Mouse (Mus musculus) MEL (cell line): ENCODE measurements at regions not wholly inside any gene's neighbourhood (a gene's known extent, or its start where the extent isn't known, plus 50 kb on each side); places are given as distances from the start of the nearest gene placed in this dataset.

Experiments
- DNase-seq: peaks from one replicate; pipeline ENCODE4 v3.0.0; 2011; ENCODE audit warnings: low read depth, low spot score
- H3K27ac ChIP-seq: 2 replicates; pipeline ENCODE4 v1.5.1; 2012; ENCODE audit warnings: low read depth, mild to moderate bottlenecking, control low read depth, low read length, moderate library complexity; ENCODE audit not compliant: control insufficient read depth
- H3K27me3 ChIP-seq, 2 experiments: fragments of 150-350 bp in 1 of 2; sonication (generic) in 1 of 2; 2 replicates each; pipeline ENCODE4 v1.6.1; 2012; ENCODE audit warnings: low read length in 2 of 2, mild to moderate bottlenecking in 2 of 2, improper control_type of control experiment in 1 of 2, moderate library complexity in 1 of 2; ENCODE audit not compliant: insufficient read depth in 2 of 2, control insufficient read depth in 1 of 2
- H3K36me3 ChIP-seq, 2 experiments: 2 replicates each; pipeline ENCODE4 v1.6.1; 2012 to 2014; ENCODE audit warnings: low read length in 2 of 2, improper control_type of control experiment in 1 of 2, inconsistent platforms in 1 of 2, mild to moderate bottlenecking in 1 of 2; ENCODE audit not compliant: insufficient read depth in 2 of 2, control insufficient read depth in 1 of 2
- H3K4me1 ChIP-seq, 2 experiments: fragments of 150-350 bp in 1 of 2; sonication (generic) in 1 of 2; 2 replicates each; pipeline ENCODE4 v1.6.1; 2012; ENCODE audit warnings: low read length in 2 of 2, improper control_type of control experiment in 1 of 2, mild to moderate bottlenecking in 1 of 2; ENCODE audit not compliant: insufficient read depth in 2 of 2, control insufficient read depth in 1 of 2
- H3K4me3 ChIP-seq, 2 experiments: fragments of 150-350 bp in 1 of 2; sonication (generic) in 1 of 2; 2 replicates each; pipeline ENCODE4 v1.5.1; 2012; ENCODE audit warnings: low read depth in 2 of 2, low read length in 2 of 2, mild to moderate bottlenecking in 2 of 2, moderate library complexity in 2 of 2, control low read depth in 1 of 2, improper control_type of control experiment in 1 of 2; ENCODE audit not compliant: control insufficient read depth in 1 of 2, insufficient read depth in 1 of 2
- H3K79me2 ChIP-seq: 2 replicates; pipeline ENCODE4 v1.6.1; 2012; ENCODE audit warnings: mild to moderate bottlenecking, low read length, moderate library complexity; ENCODE audit not compliant: control insufficient read depth, poor library complexity, insufficient read depth
- H3K9ac ChIP-seq: 2 replicates; pipeline ENCODE4 v1.6.1; 2012; ENCODE audit warnings: low read depth, mild to moderate bottlenecking, control low read depth, low read length, moderate library complexity; ENCODE audit not compliant: control insufficient read depth, poor library complexity, severe bottlenecking
- H3K9me3 ChIP-seq: fragments of 150-350 bp; sonication (generic); replicated peaks from 2 replicates; pipeline ENCODE4 v1.6.1; 2012; ENCODE audit warnings: mild to moderate bottlenecking, low read length, improper control_type of control experiment, moderate library complexity; ENCODE audit not compliant: insufficient read depth
- CHD1 ChIP-seq: IDR thresholded peaks from 2 replicates; pipeline ENCODE4 v1.6.1; 2012; ENCODE audit warnings: low read depth, mild to moderate bottlenecking, inconsistent platforms, low read length, improper control_type of control experiment
- CHD2 ChIP-seq: IDR thresholded peaks from 2 replicates; pipeline ENCODE4 v1.6.1; 2011; ENCODE audit warnings: low read length, improper control_type of control experiment
- ELF1 ChIP-seq: IDR thresholded peaks from 2 replicates; pipeline ENCODE4 v1.6.1; 2014; ENCODE audit warnings: low read depth, mild to moderate bottlenecking, inconsistent platforms, low read length, improper control_type of control experiment, moderate library complexity
- EP300 ChIP-seq, 2 experiments: IDR thresholded peaks; 2 replicates each; pipeline ENCODE4 v1.6.1; 2011; ENCODE audit warnings: improper control_type of control experiment in 2 of 2, low read length in 2 of 2, low read depth in 1 of 2, mild to moderate bottlenecking in 1 of 2
- GABPA ChIP-seq: IDR thresholded peaks from 2 replicates; pipeline ENCODE4 v1.6.1; 2012; ENCODE audit warnings: low read depth, mild to moderate bottlenecking, inconsistent platforms, low read length, improper control_type of control experiment, moderate library complexity
- GATA1 ChIP-seq: IDR thresholded peaks from 2 replicates; pipeline ENCODE4 v1.6.1; 2011; ENCODE audit warnings: low read depth, low read length, improper control_type of control experiment
- JUND ChIP-seq: IDR thresholded peaks from 2 replicates; pipeline ENCODE4 v1.6.1; 2011; ENCODE audit warnings: low read depth, mild to moderate bottlenecking, improper control_type of control experiment, low read length
- MAFK ChIP-seq: IDR thresholded peaks from 2 replicates; pipeline ENCODE4 v1.6.1; 2011; ENCODE audit warnings: low read depth, mild to moderate bottlenecking, low read length, improper control_type of control experiment, borderline replicate concordance
- MAX ChIP-seq: IDR thresholded peaks from 2 replicates; pipeline ENCODE4 v1.6.1; 2011; ENCODE audit warnings: low read length, improper control_type of control experiment
- MEF2A ChIP-seq: IDR thresholded peaks from 2 replicates; pipeline ENCODE4 v1.6.1; 2014; ENCODE audit warnings: low read depth, mild to moderate bottlenecking, inconsistent platforms, low read length, improper control_type of control experiment; ENCODE audit not compliant: poor library complexity, insufficient replicate concordance, severe bottlenecking; ENCODE audit errors: extremely low read depth
- MXI1 ChIP-seq: IDR thresholded peaks from 2 replicates; pipeline ENCODE4 v1.6.1; 2011; ENCODE audit warnings: mild to moderate bottlenecking, low read depth, low read length, improper control_type of control experiment
- MYB ChIP-seq: IDR thresholded peaks from 2 replicates; pipeline ENCODE4 v1.6.1; 2011; ENCODE audit warnings: mild to moderate bottlenecking, low read depth, low read length, improper control_type of control experiment
- MYC ChIP-seq: IDR thresholded peaks from 2 replicates; pipeline ENCODE4 v1.6.1; 2011; ENCODE audit warnings: low read depth, mild to moderate bottlenecking, low read length, improper control_type of control experiment, moderate library complexity
- NELFE ChIP-seq: IDR thresholded peaks from 2 replicates; pipeline ENCODE4 v1.6.1; 2011; ENCODE audit warnings: low read depth, low read length, improper control_type of control experiment
- NRF1 ChIP-seq: IDR thresholded peaks from 2 replicates; pipeline ENCODE4 v1.6.1; 2014; ENCODE audit warnings: low read depth, mild to moderate bottlenecking, inconsistent platforms, low read length, improper control_type of control experiment, moderate library complexity; ENCODE audit not compliant: poor library complexity, insufficient read depth, severe bottlenecking
- POLR2A ChIP-seq, 2 experiments: IDR thresholded peaks; 2 replicates each; pipeline ENCODE4 v1.6.1; 2011 to 2012; ENCODE audit warnings: low read length in 2 of 2, mild to moderate bottlenecking in 2 of 2, control low read depth in 1 of 2, improper control_type of control experiment in 1 of 2, low read depth in 1 of 2, moderate library complexity in 1 of 2; ENCODE audit not compliant: control insufficient read depth in 1 of 2, insufficient read depth in 1 of 2, poor library complexity in 1 of 2
- POLR2AphosphoS2 ChIP-seq: IDR thresholded peaks from 2 replicates; pipeline ENCODE4 v1.6.1; 2011; ENCODE audit warnings: low read length, improper control_type of control experiment
- POLR2AphosphoS5 ChIP-seq: IDR thresholded peaks from 2 replicates; pipeline ENCODE4 v1.6.1; 2012; ENCODE audit warnings: low read depth, borderline replicate concordance, mild to moderate bottlenecking, inconsistent platforms, low read length, moderate library complexity, mixed read lengths
- RAD21 ChIP-seq: IDR thresholded peaks from 2 replicates; pipeline ENCODE4 v1.6.1; 2011; ENCODE audit warnings: mild to moderate bottlenecking, low read depth, low read length, improper control_type of control experiment
- RCOR1 ChIP-seq: IDR thresholded peaks from 2 replicates; pipeline ENCODE4 v1.6.1; 2012; ENCODE audit warnings: low read depth, mild to moderate bottlenecking, inconsistent platforms, low read length, improper control_type of control experiment
- SIN3A ChIP-seq: IDR thresholded peaks from 2 replicates; pipeline ENCODE4 v1.6.1; 2012; ENCODE audit warnings: low read length, improper control_type of control experiment, inconsistent platforms
- SMC3 ChIP-seq: IDR thresholded peaks from 2 replicates; pipeline ENCODE4 v1.6.1; 2011; ENCODE audit warnings: low read depth, low read length, improper control_type of control experiment
- UBTF ChIP-seq: IDR thresholded peaks from 2 replicates; pipeline ENCODE4 v1.6.1; 2012; ENCODE audit warnings: low read depth, mild to moderate bottlenecking, inconsistent platforms, low read length, improper control_type of control experiment, moderate library complexity, borderline replicate concordance; ENCODE audit not compliant: insufficient read depth
- ZNF384 ChIP-seq: IDR thresholded peaks from 2 replicates; pipeline ENCODE4 v1.6.1; 2012; ENCODE audit warnings: low read depth, mild to moderate bottlenecking, inconsistent platforms, low read length, improper control_type of control experiment

DNA sequence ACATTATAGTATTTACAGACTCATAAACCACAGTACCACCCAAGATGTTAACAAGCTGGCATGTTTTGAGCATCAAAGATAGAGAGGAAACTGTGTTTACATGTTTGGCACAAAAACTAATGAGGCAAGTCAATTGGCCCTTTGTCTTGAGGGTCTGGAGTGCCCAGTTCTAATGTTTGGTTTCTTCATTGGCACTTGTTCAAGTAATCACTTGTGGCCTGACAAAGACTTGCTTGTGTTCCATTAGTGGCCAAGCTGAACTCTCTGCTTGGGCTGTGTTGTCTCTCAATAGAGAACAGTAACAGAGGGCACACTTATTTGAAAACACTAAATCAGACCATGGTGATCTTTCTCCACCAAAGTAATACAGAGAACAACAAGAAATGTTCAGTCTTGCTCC is 630.7 kb upstream of the Cypt12 start:
- no peak for DNase-seq
- Histone ChIP-seq H3K4me1 (no peaks in the 10 kb centered on the region), H3K79me2 (no peaks in the 10 kb centered on the region), H3K4me3 (no peak overlapping the region), H3K9ac (no peak overlapping the region), H3K9me3 (no peaks in the 10 kb centered on the region), H3K27me3 (no peaks in the 10 kb centered on the region)
- TF ChIP-seq GATA1 = no peak
- TF ChIP-seq MYB = no peak
- no peak for TF ChIP-seq EP300 (IDR thresholded peaks at IDR 0.05; ENCODE audit: low read depth in 1 of 2, low read length in 2 of 2)
- TF ChIP-seq POLR2A (IDR thresholded peaks at IDR 0.05; ENCODE audit: control insufficient read depth in 1 of 2, insufficient read depth in 1 of 2, low read depth in 1 of 2, low read length in 2 of 2, poor library complexity in 1 of 2) = no peak
- no peak for TF ChIP-seq ZNF384
- no peak for TF ChIP-seq MAFK
- no peak for TF ChIP-seq UBTF
- TF ChIP-seq, all 39 proteins: peak for 0
- Histone ChIP-seq H3K36me3 (no peaks in the 10 kb centered on the region), H3K27ac (no peak overlapping the region)

DNA sequence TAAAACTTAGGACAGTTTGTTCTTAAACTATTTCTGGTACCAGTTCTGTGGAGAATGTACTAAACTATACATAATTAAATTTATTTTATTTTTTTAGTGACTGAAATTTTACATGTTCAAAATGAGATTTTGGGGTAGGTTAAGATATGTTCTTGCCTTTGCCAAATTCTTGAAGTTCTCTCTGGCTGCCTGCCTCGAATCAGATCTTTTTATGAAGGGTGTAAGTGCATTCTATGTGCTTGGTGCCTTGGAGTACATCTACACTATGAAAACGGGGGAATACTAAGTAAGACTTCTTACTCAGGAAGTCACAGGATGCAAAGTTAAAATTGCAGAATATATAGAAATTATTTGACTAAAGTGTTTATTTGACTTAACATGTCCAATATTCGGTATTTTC is 629.8 kb upstream of the Cypt12 start:
- no peak for DNase-seq
- Histone ChIP-seq H3K9me3 (no peaks in the 10 kb centered on the region), H3K79me2 (no peaks in the 10 kb centered on the region), H3K27ac (no peak overlapping the region), H3K4me3 (no peak overlapping the region), H3K9ac (no peak overlapping the region), H3K27me3 (no peaks in the 10 kb centered on the region), H3K4me1 (no peaks in the 10 kb centered on the region), H3K36me3 (no peaks in the 10 kb centered on the region)
- TF ChIP-seq EP300 (IDR thresholded peaks at IDR 0.05; ENCODE audit: low read depth in 1 of 2, low read length in 2 of 2) (no peak), GABPA (no peak), POLR2AphosphoS2 (no peak), MYC (no peak), CHD1 (no peak), ELF1 (no peak), ZNF384 (no peak)

DNA sequence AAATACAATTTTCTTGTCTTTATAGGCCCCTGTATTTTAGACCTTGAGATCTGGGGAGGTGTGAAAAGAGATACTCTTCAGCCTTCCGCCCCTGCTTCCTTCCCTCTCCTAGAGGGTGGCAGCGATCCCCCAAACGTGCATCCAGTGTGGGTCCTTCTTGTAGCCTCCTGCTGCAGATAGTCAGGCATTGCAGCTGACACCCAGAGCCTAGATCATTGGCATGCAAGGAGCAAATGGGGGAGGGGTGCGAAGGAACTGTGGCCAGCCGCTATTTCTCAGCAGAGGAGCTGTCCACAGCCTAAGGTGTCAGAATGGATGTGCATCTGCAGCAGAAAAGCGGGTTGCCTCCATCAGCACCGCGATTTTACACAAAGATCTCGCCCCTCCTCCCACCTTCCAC is 629.0 kb upstream of the Cypt12 start:
- H3K4me3 ChIP-seq = no peak overlapping the region
- no peak for DNase-seq

More for the DNA sequence above, 629.0 kb upstream of the Cypt12 start:
- TF ChIP-seq NELFE (no peak), CHD2 (no peak), GABPA (no peak), RAD21 (no peak), ZNF384 (no peak), MYC (no peak), SIN3A (no peak), MAFK (no peak), SMC3 (no peak), MEF2A (no peak), MYB (no peak), GATA1 (no peak), POLR2AphosphoS5 (no peak), UBTF (no peak), RCOR1 (no peak), MXI1 (no peak), NRF1 (no peak), MAX (no peak), JUND (no peak), POLR2AphosphoS2 (no peak)
- TF ChIP-seq, all 39 proteins: peak for 0
- Histone ChIP-seq H3K27ac (no peak overlapping the region), H3K27me3 (no peaks in the 10 kb centered on the region), H3K79me2 (no peaks in the 10 kb centered on the region), H3K4me1 (no peaks in the 10 kb centered on the region), H3K9me3 (no peaks in the 10 kb centered on the region), H3K9ac (no peak overlapping the region), H3K36me3 (no peaks in the 10 kb centered on the region)
